Mouse (Mus musculus) Patski (cell line): ENCODE data around the gene Reep1. TPM values are rescaled to one million over a fixed set of nuclear protein-coding genes. Genes with fewer than 3 reads are reported as not detected.
A peak's percentile ranks its signal among the peaks of the same experiment; 100 is the strongest.

ENCODE experiments used
- ATAC-seq: fragments of 100-300 bp; one replicate; pipeline ENCODE4 v1.8.0; 2021
- CTCF ChIA-PET: fragments of 350-600 bp; sonication (Branson Sonifier 250); formaldehyde crosslinking; loops from one replicate; lab custom pipeline; 2022; ENCODE audit warnings: inconsistent platforms; lab: Charles Lee
- POLR2A ChIA-PET: fragments of 350-600 bp; sonication (Branson Sonifier 250); formaldehyde crosslinking; loops from one replicate; lab custom pipeline; 2022; ENCODE audit warnings: antibody characterized with exemption, inconsistent platforms; lab: Charles Lee
- DNase-seq: peaks from one replicate; pipeline ENCODE4 v3.0.0-alpha.2; 2011; ENCODE audit warnings: low read depth, low spot score
- H3K27me3 ChIP-seq: fragments of 371-371 bp; one replicate; pipeline ENCODE4 v1.5.1; 2021
- CTCF ChIP-seq: fragments of 100-300 bp; IDR thresholded peaks from one replicate; pipeline ENCODE4 v1.5.1; 2021
- in situ Hi-C: fragments of 300-500 bp; cut with MboI; formaldehyde crosslinking; loops from 3 replicates; pipeline ENCODE4 v1.11.1; 2018; ENCODE audit warnings: low pct_unique_long_range_greater_than_20kb, mixed read lengths
- polyA plus RNA-seq: library from polyadenylated mRNA; unstranded; gene quantifications from one replicate; pipeline ENCODE4 v1.2.3, GENCODE M21; 2021

The Reep1 gene
- polyA plus RNA-seq, 1 experiment from 2014 or later, result 2.0 TPM

DNA sequence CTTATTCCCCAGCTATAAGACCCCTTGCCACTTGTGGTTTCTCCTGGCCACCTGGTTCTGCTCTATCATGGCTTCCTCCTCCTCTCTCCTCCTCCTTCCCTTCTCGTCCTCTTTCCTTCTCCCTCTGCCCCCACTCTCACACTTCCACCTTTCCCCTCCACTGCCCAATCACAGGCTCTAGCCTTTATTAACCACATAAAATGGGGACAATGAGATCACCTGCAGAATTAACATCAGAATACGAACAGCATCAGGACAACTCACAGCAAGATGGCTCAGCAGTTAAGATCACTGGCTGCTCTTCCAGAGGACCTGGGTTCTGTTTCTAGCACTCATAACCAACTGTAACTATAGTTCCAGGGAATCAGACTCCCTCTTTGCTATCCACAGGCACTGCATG lies 72.5 kb downstream of the Reep1 start:
- in situ Hi-C loops, result no loop called here
- DNase-seq, result no peak
- ChIA-PET CTCF (no interaction called here), POLR2A (no interaction called here)
- H3K27me3 ChIP-seq, result peaks cover 4% of the 10 kb centered on the region
- TF ChIP-seq CTCF, result no peak
- ATAC-seq, result no peak

- no peak for TF ChIP-seq CTCF
- ATAC-seq (no peak), DNase-seq (no peak)
- CTCF ChIA-PET, result no interaction called here
- POLR2A ChIA-PET, result no interaction called here
- in situ Hi-C loops, result no loop called here
- H3K27me3 ChIP-seq, result peaks cover 4% of the 10 kb centered on the region
Observed at GRCm38 (mm10) chr6:71780431-71780830, 73.1 kb downstream of the Reep1 start.

DNA sequence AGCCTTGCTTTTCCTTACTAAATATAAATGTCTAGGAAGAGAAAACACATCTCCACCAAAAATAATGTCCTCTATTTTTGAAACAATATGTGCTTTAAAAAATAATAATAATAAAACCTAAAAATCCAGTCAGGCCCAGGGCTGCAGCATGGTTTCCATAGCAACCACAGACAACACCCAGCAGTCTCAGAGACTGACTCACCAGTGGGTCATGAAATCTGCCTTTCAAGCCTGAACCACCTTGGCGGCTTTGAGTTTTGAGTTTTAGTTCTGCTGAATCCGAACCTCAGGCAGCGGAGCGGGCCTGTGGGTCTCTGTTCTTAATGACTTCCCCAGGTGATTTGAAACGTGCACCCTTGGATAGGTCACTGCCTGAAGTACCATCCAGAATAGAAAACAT lies 75.8 kb downstream of the Reep1 start:
- ATAC-seq (no peak), DNase-seq (no peak)
- H3K27me3 ChIP-seq, result peaks cover 8% of the 10 kb centered on the region
- in situ Hi-C loops, result no loop called here
- TF ChIP-seq CTCF, result no peak
- ChIA-PET CTCF (no interaction called here), POLR2A (no interaction called here)

DNA sequence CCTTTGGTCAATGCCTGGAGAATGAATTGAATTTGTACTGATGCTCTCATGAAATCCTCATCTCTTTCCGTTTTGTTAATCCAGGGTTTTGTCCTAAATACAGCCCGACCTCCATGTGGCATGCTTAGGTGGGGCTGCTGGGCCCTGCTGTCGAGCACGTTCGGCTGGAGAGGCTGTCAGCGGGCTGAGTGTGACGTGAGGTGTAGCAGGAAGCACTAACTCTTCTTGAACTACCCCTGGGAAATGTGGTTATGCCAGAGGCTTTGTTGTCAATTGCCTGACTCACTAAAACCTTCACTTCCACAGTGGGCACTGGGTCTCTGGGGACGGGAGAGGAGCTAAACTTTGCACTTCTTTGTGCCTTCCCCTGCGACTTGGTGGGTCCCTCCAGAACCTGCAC lies 81.0 kb downstream of the Reep1 start:
- in situ Hi-C loops, result no loop called here
- peaks cover 14% of the 10 kb centered on the region for H3K27me3 ChIP-seq
- DNase-seq (no peak), ATAC-seq (no peak)
- no peak for TF ChIP-seq CTCF
- ChIA-PET POLR2A (no interaction called here), CTCF (interaction anchor here (1.7 kb wide), 1 partner anchor 16 kb away, joined by 4 read pairs; no protein-coding TSS in a partner anchor)

- TF ChIP-seq CTCF, result no peak
- no peak for ATAC-seq
- POLR2A ChIA-PET, result no interaction called here
- in situ Hi-C loops, result no loop called here
- H3K27me3 ChIP-seq, result peaks cover 17% of the 10 kb centered on the region
- no peak for DNase-seq
- CTCF ChIA-PET, result no interaction called here
Observed at GRCm38 (mm10) chr6:71791771-71792170, 84.4 kb downstream of the Reep1 start.

- no peak for TF ChIP-seq CTCF
- H3K27me3 ChIP-seq, result peaks cover 3% of the 10 kb centered on the region
- CTCF ChIA-PET, result interaction anchor here (2.0 kb wide), 1 partner anchor 13 kb away, joined by 6 read pairs; no protein-coding TSS in a partner anchor
- DNase-seq (no peak), ATAC-seq (no peak)
- in situ Hi-C loops, result no loop called here
- POLR2A ChIA-PET, result no interaction called here
Observed at GRCm38 (mm10) chr6:71799391-71799790, 92.0 kb downstream of the Reep1 start.

DNA sequence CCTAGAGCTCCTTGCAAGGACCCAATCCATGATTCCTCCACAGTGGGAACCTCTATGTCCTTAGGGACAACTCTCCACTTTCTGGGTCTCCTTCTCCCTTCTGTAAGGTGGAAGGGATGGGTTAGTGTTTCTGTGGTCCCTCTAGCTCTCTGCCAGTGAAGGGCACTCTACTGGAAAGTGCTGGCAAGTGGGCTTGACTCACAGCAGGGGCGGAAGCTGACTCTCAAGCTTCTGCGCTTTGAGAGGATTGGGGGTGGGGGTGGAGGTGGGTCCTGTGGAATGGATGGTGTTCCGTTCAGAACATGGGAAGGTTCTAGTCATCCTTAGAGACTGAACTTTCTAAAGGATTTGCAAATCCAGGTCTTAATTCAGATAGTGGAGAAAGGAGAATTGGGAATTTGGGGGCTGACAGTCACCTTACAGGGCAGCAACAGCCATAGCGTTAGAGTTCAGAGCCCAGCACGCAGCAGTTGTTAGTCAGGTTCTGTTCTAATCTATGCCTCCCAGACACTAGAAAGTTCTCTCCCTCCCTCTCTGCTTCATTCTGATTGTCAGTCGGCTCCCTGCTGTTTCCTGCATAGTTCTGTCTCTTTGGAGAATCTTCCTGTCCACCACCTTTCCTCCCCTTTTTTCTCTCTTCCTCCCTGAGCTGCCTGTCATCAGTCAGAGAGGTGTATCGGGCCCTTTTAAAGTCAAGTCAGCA lies 93.8 kb downstream of the Reep1 start:
- TF ChIP-seq CTCF, result no peak
- ChIA-PET POLR2A (no interaction called here), CTCF (interaction anchor here (1.2 kb wide), 1 partner anchor 173 kb away, joined by 4 read pairs; no protein-coding TSS in a partner anchor)
- H3K27me3 ChIP-seq, result no peaks in the 10 kb centered on the region
- in situ Hi-C loops, result loop anchor here (10.0 to 25.0 kb wide), 3 partner anchors 364 to 996 kb away; partner anchors contain the start of gene Rmnd5a
- no peak for DNase-seq
- no peak for ATAC-seq

DNA sequence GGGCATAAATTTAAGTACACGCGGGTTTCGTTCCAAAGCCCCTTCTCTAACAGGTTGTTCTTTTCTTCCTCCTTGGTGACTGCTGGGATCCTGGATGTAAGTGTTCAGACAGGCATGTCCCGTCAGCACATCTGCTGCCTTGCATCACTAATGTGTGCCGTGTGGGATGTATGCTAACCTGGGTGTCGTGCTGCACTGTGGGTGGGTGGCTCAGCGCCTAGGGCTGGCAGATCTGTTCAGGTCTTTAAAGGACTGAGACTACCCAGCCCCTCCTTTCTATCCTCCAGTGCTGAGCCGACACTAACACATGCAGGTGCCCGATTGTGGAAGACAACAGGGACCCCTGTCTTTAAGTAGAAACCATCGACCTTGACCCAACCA lies 94.3 kb downstream of the Reep1 start:
- CTCF ChIA-PET, result no interaction called here
- ATAC-seq, result no peak

DNA sequence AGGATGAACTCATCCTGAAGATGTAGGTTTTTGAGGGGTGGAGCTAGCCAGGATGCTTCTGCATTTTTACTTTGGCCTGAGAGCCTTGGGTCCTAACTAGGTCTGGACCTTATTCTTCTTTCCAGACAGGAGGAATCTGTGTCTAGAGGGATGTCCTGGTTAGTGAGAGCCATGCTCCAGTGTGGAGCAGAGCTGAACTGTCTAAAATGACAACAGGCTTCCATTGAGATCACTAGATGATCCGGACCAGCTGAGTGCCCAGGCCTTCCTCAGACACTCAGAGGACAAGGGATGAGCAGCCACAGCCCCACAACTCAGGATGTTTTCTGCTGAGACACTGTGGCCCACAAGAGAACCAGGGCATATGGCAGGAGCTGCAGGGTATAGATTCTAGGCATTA lies 96.2 kb downstream of the Reep1 start:
- in situ Hi-C loops, result loop anchor here (10.0 to 25.0 kb wide), 3 partner anchors 366 to 999 kb away; partner anchors contain the start of gene Rmnd5a
- ATAC-seq, result no peak
- no peak for DNase-seq
- no peak for TF ChIP-seq CTCF
- H3K27me3 ChIP-seq, result no peaks in the 10 kb centered on the region
- POLR2A ChIA-PET, result no interaction called here
- CTCF ChIA-PET, result interaction anchor here (0.8 to 3.5 kb wide), 13 partner anchors 12 to 678 kb away, joined by 3 to 15 read pairs (median 3); no protein-coding TSS in a partner anchor

More for the DNA sequence above, 94.3 kb downstream of the Reep1 start:
- TF ChIP-seq CTCF, result no peak
- DNase-seq, result no peak
- no peaks in the 10 kb centered on the region for H3K27me3 ChIP-seq
- in situ Hi-C loops, result loop anchor here (10.0 to 25.0 kb wide), 3 partner anchors 364 to 997 kb away; partner anchors contain the start of gene Rmnd5a
- POLR2A ChIA-PET, result no interaction called here

DNA sequence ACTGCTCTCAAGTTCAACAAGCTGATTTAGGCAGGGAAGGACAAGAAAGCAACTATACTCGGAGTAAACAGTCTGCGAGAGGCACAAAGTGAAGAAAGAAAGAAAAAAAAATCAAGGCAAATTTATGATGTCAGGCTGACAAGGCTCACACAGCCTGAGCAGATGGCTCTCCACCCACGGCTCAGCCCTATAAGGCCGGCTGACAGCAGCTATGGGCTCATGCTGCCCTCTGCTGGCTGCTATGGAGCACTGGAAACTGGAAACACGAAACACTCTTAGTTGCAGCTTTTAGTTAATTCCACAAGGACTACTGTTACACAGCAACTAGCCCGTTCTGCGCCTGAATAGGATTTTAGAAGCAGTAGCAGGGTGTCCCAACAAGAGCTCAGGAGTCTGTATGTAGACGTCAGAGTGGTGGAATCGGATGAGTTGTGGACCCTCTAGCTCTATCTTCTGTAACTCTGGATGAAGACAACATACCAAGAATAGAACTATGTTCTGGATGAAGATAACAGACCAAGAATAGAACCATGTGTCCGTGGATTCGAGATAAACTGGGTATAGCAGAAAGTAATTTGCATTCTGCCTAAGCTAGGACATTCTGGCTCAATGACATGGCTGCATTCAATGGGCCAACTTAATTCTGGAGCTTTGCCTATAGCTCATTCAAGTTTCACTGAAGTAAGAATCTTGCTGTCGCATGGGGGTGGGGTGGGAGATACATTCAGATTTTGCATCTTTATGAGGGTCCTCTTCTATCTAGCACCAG lies 96.9 kb downstream of the Reep1 start:
- CTCF ChIA-PET, result interaction anchor here (0.7 to 3.5 kb wide), 16 partner anchors 11 to 679 kb away, joined by 3 to 15 read pairs (median 3); no protein-coding TSS in a partner anchor
- peak; percentile 35 for DNase-seq
- in situ Hi-C loops, result loop anchor here (10.0 to 25.0 kb wide), 3 partner anchors 367 to 999 kb away; partner anchors contain the start of gene Rmnd5a
- peak; percentile 75 for ATAC-seq
- POLR2A ChIA-PET, result no interaction called here
- H3K27me3 ChIP-seq, result no peaks in the 10 kb centered on the region
- TF ChIP-seq CTCF, result peak; percentile 93
